ENCODE assay signal across 8 mouse cellular contexts in genomic region chr1:163994721-163995608, GRCm38 (mm10). TPM values are rescaled to one million over a fixed set of nuclear protein-coding genes. Genes with fewer than 3 reads are reported as not detected.
A peak's percentile ranks its signal among the peaks of the same experiment; 100 is the strongest.
DNase-seq lines count a peak whose midpoint lies in the region; ATAC-seq and TF ChIP-seq lines count a peak whose summit lies in the region.

Gene BC055324 (minus strand): TSS chr1:163994796.
Gene Mettl18 (plus strand): TSS chr1:163994889.

- WGBS in forebrain, embryonic 16.5 days = 2% methylated on average over 43 of the region's 43 CpGs
- WGBS in lung, embryonic 14.5 days = 3% methylated on average over 43 of the region's 43 CpGs
- WGBS in olfactory bulb, adult 2 months = 2% methylated on average over 43 of the region's 43 CpGs
- 1% methylated on average over 43 of the region's 43 CpGs for WGBS in thymus, adult 2 months

- H3K4me1 ChIP-seq in G1E (ENCODE audit: insufficient read depth, low read depth, low read length) = peaks cover 22% of the 10 kb centered on the region
- peaks cover 9% of the 10 kb centered on the region; the same call in 1 of the 2 replicates for H3K4me1 ChIP-seq in forebrain, embryonic 16.5 days (replicated peaks; ENCODE audit: control insufficient read depth, insufficient read depth, low read length)
- no peaks in the 10 kb centered on the region for H3K4me1 ChIP-seq in lung, embryonic 14.5 days (ENCODE audit: insufficient read depth)
- no peaks in the 10 kb centered on the region for H3K4me1 ChIP-seq in olfactory bulb, adult 2 months (ENCODE audit: control insufficient read depth, insufficient read depth, low read length)
- no peaks in the 10 kb centered on the region for H3K4me1 ChIP-seq in thymus, adult 2 months (replicated peaks; ENCODE audit: control insufficient read depth, insufficient read depth, low read length)

- H3K36me3 ChIP-seq in G1E (replicated peaks) = peaks cover 24% of the 10 kb centered on the region
- no peaks in the 10 kb centered on the region for H3K36me3 ChIP-seq in forebrain, embryonic 16.5 days (ENCODE audit: control insufficient read depth, insufficient read depth)
- no peaks in the 10 kb centered on the region; the same call in 1 of the 2 replicates for H3K36me3 ChIP-seq in lung, embryonic 14.5 days (ENCODE audit: insufficient read depth)
- no peaks in the 10 kb centered on the region for H3K36me3 ChIP-seq in thymus, adult 2 months (ENCODE audit: control insufficient read depth, insufficient read depth, low read length)

- no peak for TF ChIP-seq CTCF in G1E (IDR thresholded peaks at IDR 0.05; ENCODE audit: low read depth, low read length)
- TF ChIP-seq CTCF in layer of hippocampus, adult 2 months (conservative IDR thresholded peaks at IDR 0.05) = peak; percentile 61
- peak; percentile 33 for TF ChIP-seq CTCF in lung, embryonic 14.5 days (IDR thresholded peaks at IDR 0.05; ENCODE audit: low read depth)
- no peak for TF ChIP-seq CTCF in olfactory bulb, adult 2 months (IDR thresholded peaks at IDR 0.05; ENCODE audit: insufficient read depth, low read depth, low read length)
- TF ChIP-seq CTCF in thymus, adult 2 months (IDR thresholded peaks at IDR 0.05; ENCODE audit: borderline replicate concordance, control insufficient read depth, extremely low read depth, insufficient read depth, low read length, poor library complexity) = no peak; the same call in 1 of the 2 replicates

- no peaks in the 10 kb centered on the region for H3K9me3 ChIP-seq in G1E (replicated peaks)
- H3K9me3 ChIP-seq in forebrain, embryonic 16.5 days (ENCODE audit: control insufficient read depth, low read length) = no peaks in the 10 kb centered on the region
- H3K9me3 ChIP-seq in lung, embryonic 14.5 days (ENCODE audit: low read depth, low read length) = no peaks in the 10 kb centered on the region

- H3K4me3 ChIP-seq in G1E (ENCODE audit: low read depth, low read length) = peak within 1 kb of the TSS; percentile 91
- H3K4me3 ChIP-seq in forebrain, embryonic 16.5 days (replicated peaks; ENCODE audit: low read length) = peak within 1 kb of the TSS; percentile 90
- peak within 1 kb of the TSS; percentile 91 for H3K4me3 ChIP-seq in layer of hippocampus, adult 2 months
- peak within 1 kb of the TSS; percentile 68 for H3K4me3 ChIP-seq in lung, embryonic 14.5 days (ENCODE audit: low read depth, low read length)
- H3K4me3 ChIP-seq in olfactory bulb, adult 2 months (ENCODE audit: insufficient read depth, low read depth, low read length) = peak within 1 kb of the TSS; percentile 94
- H3K4me3 ChIP-seq in thymus, adult 2 months (ENCODE audit: control insufficient read depth, insufficient read depth, low read length) = peak within 1 kb of the TSS; percentile 94

- H3K27me3 ChIP-seq in G1E (ENCODE audit: insufficient read depth, low read length) = no peaks in the 10 kb centered on the region
- H3K27me3 ChIP-seq in forebrain, embryonic 16.5 days (replicated peaks; ENCODE audit: control insufficient read depth, insufficient read depth, low read length) = no peaks in the 10 kb centered on the region
- no peaks in the 10 kb centered on the region for H3K27me3 ChIP-seq in lung, embryonic 14.5 days (ENCODE audit: insufficient read depth, low read length)
- no peaks in the 10 kb centered on the region for H3K27me3 ChIP-seq in thymus, adult 2 months (ENCODE audit: control insufficient read depth, insufficient read depth, low read length)

- peak; percentile 70 for DNase-seq in G1E (ENCODE audit: low spot score)
- DNase-seq in cerebellum, adult 18-20 months = peak; percentile 89 to 91
- peak; percentile 87 to 92 for DNase-seq in heart, postnatal 36 days
- peak; percentile 88 to 90 for DNase-seq in layer of hippocampus, adult 2 months (ENCODE audit: low spot score in 2 of 2)
- DNase-seq in lung, embryonic 14.5 days = peak; percentile 97
- peak; percentile 90 for DNase-seq in thymus, adult 2 months

- intact Hi-C loops in heart, postnatal 36 days (cut with DNase I) = loop anchor here (5.0 to 10.0 kb wide), 2 partner anchors 63 to 220 kb away; partner anchors contain the start of gene Kifap3

- H3K9ac ChIP-seq in forebrain, embryonic 16.5 days (replicated peaks; ENCODE audit: low read depth, low read length) = peak within 1 kb of the TSS; percentile 80
- H3K9ac ChIP-seq in lung, embryonic 14.5 days = peak within 1 kb of the TSS; percentile 84

- H3K27ac ChIP-seq in forebrain, embryonic 16.5 days (ENCODE audit: low read length) = peak within 1 kb of the TSS; percentile 82
- H3K27ac ChIP-seq in layer of hippocampus, adult 2 months = peak within 1 kb of the TSS; percentile 91
- peak within 1 kb of the TSS; percentile 85; the same call in 1 of the 2 replicates for H3K27ac ChIP-seq in lung, embryonic 14.5 days (ENCODE audit: low read depth)
- peak within 1 kb of the TSS; percentile 79 for H3K27ac ChIP-seq in olfactory bulb, adult 2 months (ENCODE audit: insufficient read depth, low read depth, low read length)
- peak within 1 kb of the TSS; percentile 76 for H3K27ac ChIP-seq in thymus, adult 2 months (ENCODE audit: control insufficient read depth, insufficient read depth, low read length)

- H3K4me2 ChIP-seq in forebrain, embryonic 16.5 days (ENCODE audit: low read length) = peak within 1 kb of the TSS; percentile 84
- peak within 1 kb of the TSS; percentile 79 for H3K4me2 ChIP-seq in lung, embryonic 14.5 days

- 0 out of 2 replicates have a peak, but pooled peaks have one; percentile 37 for TF ChIP-seq POLR2A in olfactory bulb, adult 2 months (IDR thresholded peaks at IDR 0.05; ENCODE audit: insufficient read depth, low read depth, low read length)
- TF ChIP-seq POLR2A in thymus, adult 2 months (IDR thresholded peaks at IDR 0.05; ENCODE audit: control insufficient read depth, extremely low read depth, insufficient read depth, low read length, poor library complexity) = peak; percentile 43; the same call in 1 of the 2 replicates

- ATAC-seq in G1E (ENCODE audit: extremely low read depth, insufficient number of reproducible peaks, low FRiP score, poor library complexity, severe bottlenecking) = peak; percentile 96
- peak; percentile 99 for ATAC-seq in forebrain, embryonic 16.5 days
- peak; percentile 98 for ATAC-seq in lung, embryonic 14.5 days (ENCODE audit: insufficient read depth)

RNA-seq across cellular contexts. Expression of gene BC055324, which starts in this region (rescaled TPM):
- total RNA-seq in G1E (2014; fragmentation: Nextera tagmentation) (26.0 and 28.1 TPM in 2 replicates), G1E (2017) (34.7 and 39.9 TPM in 2 replicates)
- polyA plus RNA-seq in G1E (2012) = 2.1 and 3.7 TPM in 2 replicates
- 9.6 and 10.5 TPM in 2 replicates for polyA plus RNA-seq in forebrain, embryonic 16.5 days (2015; fragmentation: Nextera tagmentation; extraction: Ambion mirVana)
- under 1 TPM; 0.54 to 0.61 TPM for total RNA-seq in heart, postnatal 36 days (2021)
- under 1 TPM; 0.66 to 0.95 TPM for total RNA-seq in layer of hippocampus, adult 2 months (2021)
- 32.7 and 34.1 TPM in 2 replicates for polyA plus RNA-seq in lung, embryonic 14.5 days (2014; fragmentation: Nextera tagmentation; extraction: Ambion mirVana)
- polyA plus RNA-seq in olfactory bulb, adult 2 months (2012; ENCODE audit: insufficient read depth, insufficient read length, low replicate concordance, missing spikeins) = not detected in 2 replicates
- polyA plus RNA-seq in thymus, adult 2 months (2012; rRNA removed) = 7.6 and 9.5 TPM in 2 replicates

RNA-seq across cellular contexts. Expression of gene Mettl18, which starts in this region (rescaled TPM):
- 8.1 TPM in 2 replicates for total RNA-seq in G1E (2014; fragmentation: Nextera tagmentation)
- total RNA-seq in G1E (2017) = 20.9 and 26.4 TPM in 2 replicates
- 0.36 and 0.80 TPM in 2 replicates for polyA plus RNA-seq in G1E (2012)
- 8.3 and 8.5 TPM in 2 replicates for polyA plus RNA-seq in forebrain, embryonic 16.5 days (2015; fragmentation: Nextera tagmentation; extraction: Ambion mirVana)
- total RNA-seq in heart, postnatal 36 days (2021) = 1 to 10 TPM; 4.1 to 4.5 TPM
- 1 to 10 TPM; 6.9 to 7.8 TPM for total RNA-seq in layer of hippocampus, adult 2 months (2021)
- polyA plus RNA-seq in lung, embryonic 14.5 days (2014; fragmentation: Nextera tagmentation; extraction: Ambion mirVana) = 9.0 and 10.2 TPM in 2 replicates
- not detected in 2 replicates for polyA plus RNA-seq in olfactory bulb, adult 2 months (2012; ENCODE audit: insufficient read depth, insufficient read length, low replicate concordance, missing spikeins)
- polyA plus RNA-seq in thymus, adult 2 months (2012; rRNA removed) = 0.89 and 0.99 TPM in 2 replicates

Comparison
In these comparisons a context has a peak if more than half of its experiments do, and no peak if none do; other contexts are left out.
1. Peak in every context shown above with its lines: DNase-seq, ATAC-seq, H3K4me3 ChIP-seq and H3K27ac ChIP-seq.
2. RNA of gene BC055324 (total RNA-seq): 26.0 to 39.9 TPM in G1E; 0.66 to 0.95 TPM in layer of hippocampus, adult 2 months and 0.54 to 0.61 TPM in heart, postnatal 36 days; every median in the first group is over 10 times any median in the second.
3. CTCF ChIP-seq: peak in layer of hippocampus, adult 2 months (single experiment) and lung, embryonic 14.5 days (single experiment); none in G1E (single experiment), olfactory bulb, adult 2 months (single experiment) and thymus, adult 2 months (single experiment).